Mouse (Mus musculus): ENCODE measurements around the gene Ivd. TPM values are rescaled to one million over a fixed set of nuclear protein-coding genes. Genes with fewer than 3 reads are reported as not detected.

Ivd gene
- polyA plus RNA-seq, 1 experiment from 2014 or later = 46.2 TPM

GRCm38 (mm10) chr2:118887440-118887839 lies 25.7 kb downstream of the Ivd start:
- peaks cover 9% of the 10 kb centered on the region; the same call in 1 of the 2 replicates for H3K27me3 ChIP-seq (replicated peaks)
- no peak overlapping the region for H3K4me3 ChIP-seq (replicated peaks)

DNA sequence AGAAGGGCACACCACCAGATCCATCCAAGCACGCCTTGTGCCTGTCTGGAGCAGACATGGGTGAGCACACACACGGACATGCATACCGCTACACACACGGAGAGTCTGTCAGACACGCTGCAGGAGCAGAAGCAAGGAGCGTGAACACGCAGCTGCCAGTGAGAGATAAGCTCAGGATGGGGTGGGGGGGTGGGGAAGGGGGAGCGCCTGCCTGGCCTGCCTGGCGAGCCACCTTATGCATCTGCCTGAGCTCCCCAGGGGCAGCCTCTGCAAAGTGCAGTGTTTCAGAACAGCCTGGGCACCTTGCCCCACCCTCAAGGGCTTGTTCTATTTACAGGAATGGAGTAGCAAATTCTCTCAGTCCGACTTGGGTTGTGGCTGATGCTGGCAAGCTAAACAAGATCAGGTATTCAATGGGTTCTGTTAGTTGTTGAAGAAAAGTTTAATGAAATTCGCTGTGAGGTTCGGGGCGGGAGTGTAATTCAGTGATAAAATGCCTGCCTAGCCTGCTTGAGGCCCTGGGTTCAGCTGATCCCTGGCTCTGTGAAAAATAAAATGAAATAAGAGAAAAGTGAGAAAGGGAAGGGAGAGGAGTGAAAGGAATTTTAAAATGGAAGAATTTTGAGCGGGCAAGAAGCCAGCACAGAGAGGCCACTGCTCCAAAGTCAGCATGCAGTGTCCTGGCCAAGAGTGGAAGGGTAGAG lies 26.2 kb downstream of the Ivd start:
- H3K36me3 ChIP-seq = no peaks in the 10 kb centered on the region
- peak; percentile 32; the same call in 1 of the 2 replicates for ATAC-seq
- H3K4me3 ChIP-seq (replicated peaks) = no peak overlapping the region
- peaks cover 9% of the 10 kb centered on the region; the same call in 1 of the 2 replicates for H3K27me3 ChIP-seq (replicated peaks)
- H3K4me2 ChIP-seq (replicated peaks) = peak overlapping the region; percentile 28; the same call in 1 of the 2 replicates
- H3K9ac ChIP-seq = no peak overlapping the region
- 25% methylated on average over 14 of the region's 14 CpGs for WGBS
- no peaks in the 10 kb centered on the region for H3K4me1 ChIP-seq (replicated peaks)
- H3K9me3 ChIP-seq = no peaks in the 10 kb centered on the region
- H3K27ac ChIP-seq = no peak overlapping the region

More at GRCm38 (mm10) chr2:118887440-118887839, 25.7 kb downstream of the Ivd start:
- ATAC-seq = no peak
- no peak overlapping the region for H3K9ac ChIP-seq
- 59% methylated on average over 13 of the region's 13 CpGs for WGBS
- no peak overlapping the region for H3K27ac ChIP-seq
- no peaks in the 10 kb centered on the region for H3K36me3 ChIP-seq
- H3K4me1 ChIP-seq (replicated peaks) = no peaks in the 10 kb centered on the region
- H3K4me2 ChIP-seq (replicated peaks) = peak overlapping the region; percentile 28; the same call in 1 of the 2 replicates
- H3K9me3 ChIP-seq = no peaks in the 10 kb centered on the region

- Histone ChIP-seq H3K4me3 (replicated peaks) (no peak overlapping the region), H3K27ac (no peak overlapping the region), H3K9me3 (no peaks in the 10 kb centered on the region), H3K36me3 (no peaks in the 10 kb centered on the region), H3K4me2 (replicated peaks) (no peak overlapping the region), H3K27me3 (replicated peaks) (peaks cover 21% of the 10 kb centered on the region), H3K4me1 (replicated peaks) (peaks cover 2% of the 10 kb centered on the region; the same call in 1 of the 2 replicates), H3K9ac (no peak overlapping the region)
- no peak for ATAC-seq
- 88% methylated on average over 4 of the region's 4 CpGs for WGBS
Measured at GRCm38 (mm10) chr2:118891173-118891572, 29.4 kb downstream of the Ivd start.

- H3K27me3 ChIP-seq (replicated peaks) = peaks cover 61% of the 10 kb centered on the region
- WGBS = 2% methylated on average over 38 of the region's 38 CpGs
Measured at GRCm38 (mm10) chr2:118895990-118896913, 34.5 kb downstream of the Ivd start.

GRCm38 (mm10) chr2:118896914-118897291 lies 35.1 kb downstream of the Ivd start:
- Histone ChIP-seq H3K4me2 (replicated peaks) (peak overlapping the region; percentile 93), H3K27me3 (replicated peaks) (peaks cover 61% of the 10 kb centered on the region), H3K9ac (0 out of 2 replicates have a peak overlapping the region, but pooled peaks have one; percentile 26), H3K9me3 (no peaks in the 10 kb centered on the region), H3K36me3 (no peaks in the 10 kb centered on the region), H3K27ac (no peak overlapping the region), H3K4me3 (replicated peaks) (peak overlapping the region; percentile 50), H3K4me1 (replicated peaks) (peaks cover 33% of the 10 kb centered on the region)
- peak; percentile 0; the same call in 1 of the 2 replicates for ATAC-seq
- WGBS = 1% methylated on average over 13 of the region's 13 CpGs

More at GRCm38 (mm10) chr2:118895990-118896913, 34.5 kb downstream of the Ivd start:
- peak overlapping the region; percentile 26 for H3K9ac ChIP-seq
- peak overlapping the region; percentile 50 for H3K4me3 ChIP-seq (replicated peaks)
- peak; percentile 21 for ATAC-seq
- H3K4me1 ChIP-seq (replicated peaks) = peaks cover 33% of the 10 kb centered on the region
- H3K27ac ChIP-seq = no peak overlapping the region
- H3K4me2 ChIP-seq (replicated peaks) = peak overlapping the region; percentile 93
- H3K36me3 ChIP-seq = no peaks in the 10 kb centered on the region
- no peaks in the 10 kb centered on the region for H3K9me3 ChIP-seq

DNA sequence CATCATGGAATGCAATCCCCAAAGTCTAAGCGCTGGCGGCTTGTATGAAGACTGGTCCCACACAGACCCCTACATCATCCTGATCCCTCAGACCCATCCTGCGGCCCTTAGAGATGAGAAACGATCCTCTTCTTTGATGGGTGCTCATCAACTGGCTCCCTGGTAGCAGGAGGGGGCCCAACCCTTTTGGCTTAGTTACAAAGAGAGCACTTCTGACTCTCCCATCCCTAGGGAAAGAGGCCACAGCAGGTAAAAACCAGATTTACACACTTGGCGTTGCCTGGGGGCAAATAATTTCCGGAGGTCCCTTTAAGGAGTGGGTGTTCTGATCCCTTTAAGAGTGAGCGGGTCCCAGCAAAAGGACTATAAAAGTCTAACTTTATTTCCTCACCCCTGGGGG lies 35.6 kb downstream of the Ivd start:
- Histone ChIP-seq H3K4me1 (replicated peaks) (peaks cover 33% of the 10 kb centered on the region), H3K4me2 (replicated peaks) (peak overlapping the region; percentile 93), H3K9ac (no peak overlapping the region), H3K36me3 (no peaks in the 10 kb centered on the region), H3K4me3 (replicated peaks) (peak overlapping the region; percentile 50), H3K27ac (no peak overlapping the region), H3K9me3 (no peaks in the 10 kb centered on the region), H3K27me3 (replicated peaks) (peaks cover 61% of the 10 kb centered on the region)
- WGBS = 6% methylated on average over 7 of the region's 7 CpGs
- no peak for ATAC-seq

DNA sequence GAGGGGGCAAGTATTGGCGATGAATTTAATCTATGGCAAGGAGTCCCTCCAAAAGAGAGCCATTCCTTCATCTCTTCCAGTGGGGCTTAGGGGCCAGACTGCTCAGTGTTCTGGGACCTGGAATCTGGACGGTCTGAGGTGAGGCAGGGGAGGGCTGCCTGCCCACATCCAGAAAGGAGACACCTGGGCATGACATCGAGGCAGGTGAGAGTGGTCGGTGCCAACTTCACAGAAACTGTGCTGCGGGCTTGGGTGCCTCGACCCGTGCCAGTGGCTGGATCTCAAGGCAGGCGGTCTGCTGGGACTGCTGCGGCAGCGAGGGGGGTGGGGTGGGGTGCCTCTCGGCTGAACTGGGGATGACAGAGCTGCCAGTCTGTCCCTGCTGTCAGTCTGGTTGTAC lies 36.1 kb downstream of the Ivd start:
- no peak overlapping the region for H3K9ac ChIP-seq
- H3K36me3 ChIP-seq = no peaks in the 10 kb centered on the region
- 0 out of 2 replicates have a peak overlapping the region, but pooled peaks have one; percentile 93 for H3K4me2 ChIP-seq (replicated peaks)
- H3K9me3 ChIP-seq = no peaks in the 10 kb centered on the region
- H3K4me1 ChIP-seq (replicated peaks) = peaks cover 37% of the 10 kb centered on the region
- no peak overlapping the region for H3K4me3 ChIP-seq (replicated peaks)
- ATAC-seq = no peak
- no peak overlapping the region for H3K27ac ChIP-seq
- WGBS = 5% methylated on average over 11 of the region's 11 CpGs
- H3K27me3 ChIP-seq (replicated peaks) = peaks cover 62% of the 10 kb centered on the region

DNA sequence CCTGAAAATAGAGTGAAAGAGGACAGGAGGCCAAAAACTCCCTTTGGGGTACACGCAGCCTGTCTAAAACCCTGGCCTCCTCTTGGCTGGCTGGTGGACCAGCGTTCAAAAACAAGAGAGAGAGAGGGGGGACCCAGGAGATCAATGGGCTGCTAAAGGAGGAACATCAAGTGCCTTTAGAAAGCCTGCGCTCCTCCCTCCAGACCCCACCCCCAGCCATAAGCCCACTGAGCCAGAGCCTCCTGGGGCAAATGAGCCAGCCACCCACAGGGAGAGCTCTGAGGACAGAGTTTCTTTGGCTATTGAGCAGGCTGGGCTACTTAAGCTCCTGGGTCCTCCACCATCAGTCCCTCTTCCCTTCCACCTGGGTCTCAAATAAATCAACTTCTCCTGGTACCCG lies 37.0 kb downstream of the Ivd start:
- Histone ChIP-seq H3K27me3 (replicated peaks) (peaks cover 64% of the 10 kb centered on the region), H3K36me3 (no peaks in the 10 kb centered on the region), H3K27ac (no peak overlapping the region), H3K4me3 (replicated peaks) (no peak overlapping the region), H3K4me2 (replicated peaks) (no peak overlapping the region), H3K9ac (no peak overlapping the region), H3K4me1 (replicated peaks) (peaks cover 45% of the 10 kb centered on the region), H3K9me3 (no peaks in the 10 kb centered on the region)
- ATAC-seq = no peak
- 18% methylated on average over 4 of the region's 4 CpGs for WGBS

DNA sequence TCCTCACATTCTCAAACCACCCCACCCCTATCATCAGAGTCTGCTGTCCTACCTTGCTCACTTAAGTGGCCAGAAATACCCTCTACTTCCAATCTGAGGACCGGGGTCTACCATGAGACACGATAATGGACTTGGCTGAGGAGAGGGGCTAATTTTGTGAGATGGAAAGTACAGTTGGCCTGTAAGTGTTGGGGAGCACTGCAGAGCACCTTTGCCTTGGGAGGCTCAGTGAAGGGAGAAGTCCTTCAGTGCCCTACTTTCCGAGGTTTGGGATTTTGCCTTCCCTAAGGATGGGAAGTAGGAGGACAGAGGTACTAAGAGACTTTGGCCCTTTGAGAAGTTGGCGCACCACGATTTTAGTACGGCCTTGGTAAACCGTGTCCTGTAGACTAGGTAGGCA lies 37.6 kb downstream of the Ivd start:
- ATAC-seq = no peak

DNA sequence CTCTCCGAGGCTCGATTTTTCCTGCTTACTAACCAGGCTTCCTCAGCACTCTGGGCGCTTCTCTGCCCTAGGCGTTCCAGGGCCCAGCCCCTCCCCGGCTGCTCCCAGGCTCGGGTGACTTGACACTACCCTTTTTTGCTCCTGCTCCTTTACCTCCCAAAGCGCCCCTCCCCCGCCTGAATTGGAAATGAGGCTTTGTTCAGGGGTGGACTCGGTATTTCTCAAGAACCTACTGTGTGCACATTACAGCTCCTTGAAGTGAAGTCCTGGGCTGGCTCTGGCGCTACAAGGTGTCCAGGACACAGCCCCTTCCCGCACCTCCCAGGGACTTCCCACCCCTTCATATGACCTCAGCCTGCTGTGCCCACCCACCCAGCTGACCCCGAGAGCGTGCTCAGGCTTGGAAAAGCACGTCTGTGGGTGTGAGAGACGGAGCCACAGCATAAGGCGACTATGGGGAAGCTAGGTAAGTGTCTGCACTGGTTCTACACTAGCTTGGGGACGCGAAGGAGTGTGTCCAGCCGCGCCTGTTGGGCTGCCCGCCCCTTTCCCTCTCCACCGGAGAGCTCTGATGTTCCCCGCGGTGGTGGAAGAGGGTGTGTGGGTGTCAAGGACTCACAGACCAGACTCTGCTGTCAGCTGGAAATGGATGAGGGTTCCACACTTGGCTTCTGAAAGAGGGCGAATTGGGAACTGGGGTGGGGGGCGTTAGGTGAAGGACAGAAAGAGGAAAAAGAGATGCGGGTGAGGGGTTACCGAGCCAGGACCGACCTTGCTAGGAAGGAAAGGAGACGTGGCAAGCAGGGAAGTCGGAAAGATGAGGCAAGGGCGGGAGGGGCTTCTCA lies 38.4 kb downstream of the Ivd start, which contains the start of gene Bahd1:
Gene Bahd1 (plus strand): TSS at position 397 of the 845 bp plus-strand sequence.
- Histone ChIP-seq H3K9me3 (no peaks in the 10 kb centered on the region), H3K36me3 (no peaks in the 10 kb centered on the region), H3K4me2 (replicated peaks) (peak within 1 kb of the TSS; percentile 99), H3K9ac (peak within 1 kb of the TSS; percentile 37), H3K4me3 (replicated peaks) (peak within 1 kb of the TSS; percentile 90), H3K27me3 (replicated peaks) (peaks cover 56% of the 10 kb centered on the region), H3K27ac (no peak within 1 kb of the TSS), H3K4me1 (replicated peaks) (peaks cover 45% of the 10 kb centered on the region)
- ATAC-seq = no peak
- under 1% methylated on average over 32 of the region's 32 CpGs for WGBS

More for the DNA sequence above, 37.6 kb downstream of the Ivd start:
- Histone ChIP-seq H3K4me1 (replicated peaks) (peaks cover 45% of the 10 kb centered on the region), H3K9me3 (no peaks in the 10 kb centered on the region), H3K4me3 (replicated peaks) (no peak overlapping the region), H3K4me2 (replicated peaks) (no peak overlapping the region), H3K27ac (no peak overlapping the region), H3K9ac (no peak overlapping the region), H3K27me3 (replicated peaks) (peaks cover 64% of the 10 kb centered on the region), H3K36me3 (no peaks in the 10 kb centered on the region)
- 15% methylated on average over 7 of the region's 7 CpGs for WGBS

GRCm38 (mm10) chr2:118900826-118901140 lies 39.0 kb downstream of the Ivd start:
- peak overlapping the region; percentile 37 for H3K9ac ChIP-seq
- H3K27me3 ChIP-seq (replicated peaks) = peaks cover 51% of the 10 kb centered on the region

More at GRCm38 (mm10) chr2:118900826-118901140, 39.0 kb downstream of the Ivd start:
- Histone ChIP-seq H3K9me3 (no peaks in the 10 kb centered on the region), H3K4me2 (replicated peaks) (peak overlapping the region; percentile 99), H3K36me3 (no peaks in the 10 kb centered on the region), H3K4me1 (replicated peaks) (peaks cover 45% of the 10 kb centered on the region), H3K4me3 (replicated peaks) (peak overlapping the region; percentile 90), H3K27ac (no peak overlapping the region)
- WGBS = under 1% methylated on average over 11 of the region's 11 CpGs
- peak; percentile 0; the same call in 1 of the 2 replicates for ATAC-seq
